Mouse (Mus musculus): ENCODE data around the gene Tll1. TPM values are rescaled to one million over a fixed set of nuclear protein-coding genes. Genes with fewer than 3 reads are reported as not detected.

Gene Tll1
- polyA plus RNA-seq, 1 experiment = 0.01 TPM

DNA sequence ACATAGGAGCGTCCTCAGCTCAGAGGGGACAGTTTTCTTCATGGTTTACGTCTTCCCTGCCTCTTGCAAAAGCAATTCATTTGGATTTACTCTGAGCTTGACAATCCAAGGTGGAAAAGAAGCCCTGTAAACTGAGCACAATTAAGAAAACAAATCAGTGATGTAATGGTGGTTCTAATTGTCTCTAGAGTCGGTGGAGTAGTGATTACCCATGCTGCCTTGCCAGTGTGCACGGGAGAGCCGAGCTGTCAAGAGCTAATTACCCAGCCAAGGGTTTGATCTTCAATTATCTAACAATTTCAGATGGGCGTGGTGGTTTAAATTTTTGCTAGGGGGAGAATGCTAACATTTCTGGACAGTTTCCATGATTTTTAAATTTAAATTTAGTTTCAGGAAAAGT is 9.3 kb upstream of the Tll1 start:
- Histone ChIP-seq H3K36me3 (ENCODE audit: control insufficient read depth, insufficient read depth) (no peaks in the 10 kb centered on the region), H3ac (ENCODE audit: control insufficient read depth, insufficient read length) (no peak overlapping the region), H3K4me3 (no peak overlapping the region), H3K27me3 (ENCODE audit: control insufficient read depth, insufficient read depth, insufficient read length) (no peaks in the 10 kb centered on the region), H3K4me2 (ENCODE audit: low read depth) (no peak overlapping the region), H3K79me2 (ENCODE audit: control insufficient read depth, insufficient read depth) (no peaks in the 10 kb centered on the region)
- no peak for TF ChIP-seq CEBPB (IDR thresholded peaks at IDR 0.05; ENCODE audit: insufficient read depth, poor library complexity, severe bottlenecking)
- no peak for TF ChIP-seq E2F4 (IDR thresholded peaks at IDR 0.05; ENCODE audit: insufficient read depth)
- TF ChIP-seq POLR2A (IDR thresholded peaks at IDR 0.05; ENCODE audit: insufficient read length, low read depth) = no peak
- no peak for TF ChIP-seq MAX (IDR thresholded peaks at IDR 0.05; ENCODE audit: low read depth)
- TF ChIP-seq USF1 (IDR thresholded peaks at IDR 0.05; ENCODE audit: low read depth) = no peak
- TF ChIP-seq MYOG (IDR thresholded peaks at IDR 0.05; ENCODE audit: control insufficient read depth in 1 of 3, insufficient read depth in 1 of 3, insufficient read length in 2 of 3, low read depth in 2 of 3) = no peak
- no peak for TF ChIP-seq MYOD1 (IDR thresholded peaks at IDR 0.05; ENCODE audit: control insufficient read depth in 1 of 3, insufficient read length in 2 of 3, low read depth in 2 of 3)
- no peak for TF ChIP-seq TCF3 (IDR thresholded peaks at IDR 0.05; ENCODE audit: insufficient read length, low read depth)
- no peak for TF ChIP-seq TCF12 (IDR thresholded peaks at IDR 0.05; ENCODE audit: insufficient read depth, poor library complexity, severe bottlenecking)

DNA sequence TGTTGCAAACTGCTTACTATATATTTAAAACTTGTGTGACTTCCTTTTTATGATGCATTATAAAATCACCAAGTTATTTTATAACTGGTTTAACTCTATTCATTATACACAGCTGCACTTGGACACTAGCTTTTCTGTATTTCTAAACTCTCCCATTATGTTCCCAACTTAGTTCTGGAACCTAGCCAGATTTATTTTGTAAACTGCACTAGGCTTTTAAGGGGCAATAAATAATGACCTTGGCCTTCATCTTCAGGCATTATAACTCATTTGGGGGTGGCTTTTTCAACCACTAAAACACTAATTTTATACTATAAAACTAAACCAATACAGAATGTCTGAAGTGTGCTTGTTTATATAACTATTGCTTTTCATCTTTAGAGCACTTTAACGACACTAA is 8.8 kb upstream of the Tll1 start:
- Histone ChIP-seq H3K4me3 (no peak overlapping the region), H3K4me2 (ENCODE audit: low read depth) (no peak overlapping the region), H3K36me3 (ENCODE audit: control insufficient read depth, insufficient read depth) (no peaks in the 10 kb centered on the region), H3K79me2 (ENCODE audit: control insufficient read depth, insufficient read depth) (no peaks in the 10 kb centered on the region), H3K27me3 (ENCODE audit: control insufficient read depth, insufficient read depth, insufficient read length) (no peaks in the 10 kb centered on the region), H3ac (ENCODE audit: control insufficient read depth, insufficient read length) (no peak overlapping the region)
- TF ChIP-seq USF1 (IDR thresholded peaks at IDR 0.05; ENCODE audit: low read depth) = no peak
- no peak for TF ChIP-seq SRF (IDR thresholded peaks at IDR 0.05; ENCODE audit: control insufficient read depth, insufficient read length, low read depth)
- TF ChIP-seq TCF12 (IDR thresholded peaks at IDR 0.05; ENCODE audit: insufficient read depth, poor library complexity, severe bottlenecking) = no peak
- TF ChIP-seq POLR2A (IDR thresholded peaks at IDR 0.05; ENCODE audit: insufficient read length, low read depth) = no peak
- no peak for TF ChIP-seq REST (IDR thresholded peaks at IDR 0.05; ENCODE audit: insufficient read depth, insufficient read length)
- TF ChIP-seq MAX (IDR thresholded peaks at IDR 0.05; ENCODE audit: low read depth) = no peak
- no peak for TF ChIP-seq MYOG (IDR thresholded peaks at IDR 0.05; ENCODE audit: control insufficient read depth in 1 of 3, insufficient read depth in 1 of 3, insufficient read length in 2 of 3, low read depth in 2 of 3)
- TF ChIP-seq CEBPB (IDR thresholded peaks at IDR 0.05; ENCODE audit: insufficient read depth, poor library complexity, severe bottlenecking) = no peak
- no peak for TF ChIP-seq MYOD1 (IDR thresholded peaks at IDR 0.05; ENCODE audit: control insufficient read depth in 1 of 3, insufficient read length in 2 of 3, low read depth in 2 of 3)
- no peak for TF ChIP-seq POLR2AphosphoS2 (IDR thresholded peaks at IDR 0.05; ENCODE audit: insufficient read length, low read depth)
- TF ChIP-seq TCF3 (IDR thresholded peaks at IDR 0.05; ENCODE audit: insufficient read length, low read depth) = no peak
- TF ChIP-seq E2F4 (IDR thresholded peaks at IDR 0.05; ENCODE audit: insufficient read depth) = no peak

DNA sequence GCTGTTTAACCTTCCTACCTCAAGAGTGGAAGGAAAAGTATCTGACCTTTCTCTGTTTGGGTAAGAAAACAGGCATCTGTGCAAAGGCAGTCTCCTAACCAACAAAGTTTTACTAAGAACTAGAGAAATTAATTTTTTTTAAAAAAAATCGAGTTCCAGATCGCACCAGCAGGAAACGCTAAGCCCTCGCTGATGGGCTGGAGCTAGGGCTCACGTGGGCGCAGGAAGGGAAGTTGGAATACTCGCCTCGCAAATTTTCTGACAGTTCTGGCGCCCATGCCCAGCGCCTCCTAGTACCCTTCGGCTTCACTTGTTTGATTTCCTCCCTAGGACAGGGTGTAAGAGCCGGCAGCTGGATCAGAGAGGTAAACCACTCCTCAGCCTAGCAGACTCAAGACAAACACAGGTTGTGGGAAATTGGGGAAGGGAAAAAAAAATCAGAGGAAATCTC is 365 bp upstream of the Tll1 start:
- Histone ChIP-seq H3K36me3 (ENCODE audit: control insufficient read depth, insufficient read depth) (no peaks in the 10 kb centered on the region), H3K27me3 (ENCODE audit: control insufficient read depth, insufficient read depth, insufficient read length) (peaks cover 19% of the 10 kb centered on the region), H3ac (ENCODE audit: control insufficient read depth, insufficient read length) (peak overlapping the region; percentile 24), H3K4me2 (ENCODE audit: low read depth) (peak overlapping the region; percentile 83), H3K4me3 (peak overlapping the region; percentile 6), H3K79me2 (ENCODE audit: control insufficient read depth, insufficient read depth) (no peaks in the 10 kb centered on the region)
- TF ChIP-seq E2F4 (IDR thresholded peaks at IDR 0.05; ENCODE audit: insufficient read depth) = no peak
- TF ChIP-seq USF1 (IDR thresholded peaks at IDR 0.05; ENCODE audit: low read depth) = peak; percentile 32
- TF ChIP-seq MAX (IDR thresholded peaks at IDR 0.05; ENCODE audit: low read depth) = no peak
- no peak for TF ChIP-seq MYOD1 (IDR thresholded peaks at IDR 0.05; ENCODE audit: control insufficient read depth in 1 of 3, insufficient read length in 2 of 3, low read depth in 2 of 3)
- no peak for TF ChIP-seq SRF (IDR thresholded peaks at IDR 0.05; ENCODE audit: control insufficient read depth, insufficient read length, low read depth)
- no peak for TF ChIP-seq CEBPB (IDR thresholded peaks at IDR 0.05; ENCODE audit: insufficient read depth, poor library complexity, severe bottlenecking)
- TF ChIP-seq MYOG (IDR thresholded peaks at IDR 0.05; ENCODE audit: control insufficient read depth in 1 of 3, insufficient read depth in 1 of 3, insufficient read length in 2 of 3, low read depth in 2 of 3) = no peak
- no peak for TF ChIP-seq POLR2AphosphoS2 (IDR thresholded peaks at IDR 0.05; ENCODE audit: insufficient read length, low read depth)

DNA sequence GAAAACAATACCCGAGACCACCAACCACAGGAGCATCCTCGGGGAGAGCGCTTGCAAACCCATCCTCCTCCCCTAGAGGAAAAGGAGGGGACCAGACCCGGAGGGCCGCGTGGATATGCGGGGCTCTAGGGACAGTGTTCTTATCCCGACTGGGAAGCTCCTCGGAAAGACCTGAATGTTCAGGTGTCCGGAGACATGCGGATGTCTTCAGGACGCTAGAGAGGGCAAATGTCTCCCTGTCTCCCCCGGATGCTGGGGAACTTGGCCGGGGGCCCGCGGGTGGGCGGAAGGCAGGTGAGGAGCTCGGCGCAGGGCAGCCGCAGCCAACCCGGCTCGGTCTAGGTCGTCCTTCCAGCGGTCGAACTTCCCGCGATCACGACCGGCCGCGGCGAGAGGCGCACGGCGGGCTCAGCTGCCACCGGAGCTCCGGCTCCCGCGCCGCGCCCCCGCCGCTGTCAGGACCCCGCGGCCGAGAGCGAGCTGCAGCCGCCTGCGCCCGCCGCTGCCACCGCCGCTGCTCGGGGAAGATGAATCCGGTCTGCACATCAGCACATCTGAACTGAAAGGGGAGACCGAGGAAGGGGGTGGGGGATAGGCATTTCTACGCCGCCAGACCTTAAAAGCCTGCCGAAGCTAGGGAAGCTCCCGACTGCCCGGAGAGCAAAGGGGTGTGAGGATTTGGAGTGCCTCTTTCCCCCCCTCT is 599 bp downstream of the Tll1 start:
- Histone ChIP-seq H3K4me2 (ENCODE audit: low read depth) (peak overlapping the region; percentile 83), H3K27me3 (ENCODE audit: control insufficient read depth, insufficient read depth, insufficient read length) (peaks cover 19% of the 10 kb centered on the region), H3ac (ENCODE audit: control insufficient read depth, insufficient read length) (peak overlapping the region; percentile 24), H3K4me3 (peak overlapping the region; percentile 6), H3K36me3 (ENCODE audit: control insufficient read depth, insufficient read depth) (no peaks in the 10 kb centered on the region), H3K79me2 (ENCODE audit: control insufficient read depth, insufficient read depth) (no peaks in the 10 kb centered on the region)
- TF ChIP-seq TCF3 (IDR thresholded peaks at IDR 0.05; ENCODE audit: insufficient read length, low read depth) = no peak
- TF ChIP-seq TCF12 (IDR thresholded peaks at IDR 0.05; ENCODE audit: insufficient read depth, poor library complexity, severe bottlenecking) = no peak
- TF ChIP-seq CEBPB (IDR thresholded peaks at IDR 0.05; ENCODE audit: insufficient read depth, poor library complexity, severe bottlenecking) = no peak

DNA sequence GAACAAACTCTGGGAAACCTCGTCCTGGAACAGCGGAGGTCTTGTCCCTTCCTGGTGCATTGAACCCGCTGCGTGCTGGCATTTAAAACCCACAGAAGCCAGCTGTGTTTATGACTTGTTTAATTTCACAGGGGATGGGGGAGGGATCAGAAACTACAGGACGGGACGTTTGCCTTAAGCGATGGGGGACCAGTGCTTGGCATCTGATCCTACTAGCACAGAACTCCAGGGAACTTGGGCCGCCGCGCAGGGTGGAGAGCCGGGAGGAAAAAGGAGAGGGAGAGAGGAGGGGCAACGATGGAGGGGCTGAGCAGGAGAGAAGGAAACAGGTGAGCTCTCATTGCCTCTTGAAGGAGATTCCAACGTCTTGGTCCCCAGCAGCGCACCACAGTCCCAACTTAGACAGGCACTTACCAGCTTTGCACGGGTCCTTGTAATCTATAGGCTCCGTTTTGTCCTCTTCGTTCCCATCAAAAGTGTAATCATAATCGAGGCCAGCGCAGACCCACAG is 1.2 kb downstream of the Tll1 start:
- H3K4me2 ChIP-seq (ENCODE audit: low read depth) = peak overlapping the region; percentile 83
- H3K79me2 ChIP-seq (ENCODE audit: control insufficient read depth, insufficient read depth) = no peaks in the 10 kb centered on the region
- no peak overlapping the region for H3ac ChIP-seq (ENCODE audit: control insufficient read depth, insufficient read length)
- TF ChIP-seq USF1 (IDR thresholded peaks at IDR 0.05; ENCODE audit: low read depth) = no peak
- no peak for TF ChIP-seq MYOG (IDR thresholded peaks at IDR 0.05; ENCODE audit: control insufficient read depth in 1 of 3, insufficient read depth in 1 of 3, insufficient read length in 2 of 3, low read depth in 2 of 3)
- no peak for TF ChIP-seq POLR2AphosphoS2 (IDR thresholded peaks at IDR 0.05; ENCODE audit: insufficient read length, low read depth)
- no peaks in the 10 kb centered on the region for H3K36me3 ChIP-seq (ENCODE audit: control insufficient read depth, insufficient read depth)
- peaks cover 19% of the 10 kb centered on the region for H3K27me3 ChIP-seq (ENCODE audit: control insufficient read depth, insufficient read depth, insufficient read length)
- no peak overlapping the region for H3K4me3 ChIP-seq

Data from myocyte (in vitro differentiated cells).